Comparison of ENCODE assay signal across 7 mouse cellular contexts in the genomic region with DNA sequence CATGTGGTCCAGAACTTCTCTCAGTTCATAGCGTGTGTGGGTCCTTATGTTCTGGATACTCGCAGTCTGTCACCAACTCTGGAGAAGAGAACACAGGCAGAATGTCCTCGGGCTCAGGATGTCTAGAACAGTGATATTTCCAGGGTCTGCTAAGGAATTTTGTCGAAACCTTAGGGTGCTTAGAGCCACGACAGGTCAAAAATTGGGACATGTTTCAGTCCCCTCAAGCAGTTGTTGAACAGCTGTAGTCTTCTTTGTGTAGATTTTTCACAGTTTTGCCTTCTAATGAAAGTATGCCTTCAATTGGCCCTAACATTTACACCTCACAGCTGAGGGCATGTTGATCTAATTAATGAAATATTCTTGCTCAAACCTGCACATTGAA. TPM values are rescaled to one million over a fixed set of nuclear protein-coding genes. Genes with fewer than 3 reads are reported as not detected.
DNase-seq lines count a peak whose midpoint lies in the region; ATAC-seq and TF ChIP-seq lines count a peak whose summit lies in the region.

No protein-coding gene starts in this region.

- WGBS in lung, embryonic 15.5 days = 4% methylated on average over 5 of the region's 5 CpGs
- WGBS in embryonic facial prominence, embryonic 15.5 days = 6% methylated on average over 5 of the region's 5 CpGs
- 5% methylated on average over 5 of the region's 5 CpGs for WGBS in intestine, postnatal 0 days
- 7% methylated on average over 5 of the region's 5 CpGs for WGBS in neural tube, embryonic 15.5 days

- peak overlapping the region; percentile 70 for H3K9ac ChIP-seq in lung, embryonic 15.5 days
- H3K9ac ChIP-seq in embryonic facial prominence, embryonic 15.5 days = peak overlapping the region; percentile 74
- H3K9ac ChIP-seq in intestine, postnatal 0 days (ENCODE audit: low read depth, low read length) = peak overlapping the region; percentile 85
- H3K9ac ChIP-seq in neural tube, embryonic 15.5 days (replicated peaks) = peak overlapping the region; percentile 77

- H3K4me1 ChIP-seq in lung, embryonic 15.5 days = peaks cover 19% of the 10 kb centered on the region
- H3K4me1 ChIP-seq in embryonic facial prominence, embryonic 15.5 days = peaks cover 18% of the 10 kb centered on the region
- H3K4me1 ChIP-seq in intestine, postnatal 0 days (replicated peaks; ENCODE audit: control insufficient read depth, insufficient read depth, low read length) = no peaks in the 10 kb centered on the region
- H3K4me1 ChIP-seq in neural tube, embryonic 15.5 days = peaks cover 24% of the 10 kb centered on the region

- peak overlapping the region; percentile 65 for H3K4me2 ChIP-seq in lung, embryonic 15.5 days
- H3K4me2 ChIP-seq in embryonic facial prominence, embryonic 15.5 days (replicated peaks) = peak overlapping the region; percentile 59
- H3K4me2 ChIP-seq in intestine, postnatal 0 days (replicated peaks; ENCODE audit: low read depth) = peak overlapping the region; percentile 74
- peak overlapping the region; percentile 82 for H3K4me2 ChIP-seq in neural tube, embryonic 15.5 days

- H3K36me3 ChIP-seq in lung, embryonic 15.5 days = no peaks in the 10 kb centered on the region
- H3K36me3 ChIP-seq in embryonic facial prominence, embryonic 15.5 days = no peaks in the 10 kb centered on the region
- H3K36me3 ChIP-seq in intestine, postnatal 0 days (ENCODE audit: control insufficient read depth, insufficient read depth) = no peaks in the 10 kb centered on the region
- no peaks in the 10 kb centered on the region for H3K36me3 ChIP-seq in neural tube, embryonic 15.5 days

- no peak for TF ChIP-seq CTCF in intestine, postnatal 0 days (IDR thresholded peaks at IDR 0.05; ENCODE audit: low read depth)

- DNase-seq in lung, postnatal 10 days = no peak
- no peak for DNase-seq in layer of hippocampus, postnatal 14 days (ENCODE audit: low spot score in 2 of 2)
- DNase-seq in frontal cortex, postnatal 25 days (ENCODE audit: low spot score in 2 of 2) = no peak

- H3K4me3 ChIP-seq in lung, embryonic 15.5 days = peak overlapping the region; percentile 63
- peak overlapping the region; percentile 64 for H3K4me3 ChIP-seq in embryonic facial prominence, embryonic 15.5 days (replicated peaks)
- H3K4me3 ChIP-seq in intestine, postnatal 0 days (ENCODE audit: low read depth, low read length) = peak overlapping the region; percentile 85
- H3K4me3 ChIP-seq in neural tube, embryonic 15.5 days (replicated peaks) = peak overlapping the region; percentile 83

- no peak for ATAC-seq in lung, embryonic 15.5 days (ENCODE audit: borderline replicate concordance, extremely low read depth, low FRiP score, low TSS enrichment)
- no peak for ATAC-seq in embryonic facial prominence, embryonic 15.5 days (ENCODE audit: insufficient number of reproducible peaks, low FRiP score, low TSS enrichment, low read depth)
- no peak for ATAC-seq in intestine, postnatal 0 days
- ATAC-seq in neural tube, embryonic 15.5 days (ENCODE audit: low FRiP score) = peak; percentile 12; the same call in 1 of the 2 replicates

- no peaks in the 10 kb centered on the region for H3K9me3 ChIP-seq in lung, embryonic 15.5 days
- H3K9me3 ChIP-seq in embryonic facial prominence, embryonic 15.5 days (replicated peaks) = no peaks in the 10 kb centered on the region
- H3K9me3 ChIP-seq in intestine, postnatal 0 days (ENCODE audit: control insufficient read depth) = no peaks in the 10 kb centered on the region
- H3K9me3 ChIP-seq in neural tube, embryonic 15.5 days (replicated peaks) = no peaks in the 10 kb centered on the region

- no peak overlapping the region for H3K27ac ChIP-seq in lung, embryonic 15.5 days
- H3K27ac ChIP-seq in embryonic facial prominence, embryonic 15.5 days (replicated peaks) = peak overlapping the region; percentile 83; the same call in 1 of the 2 replicates
- H3K27ac ChIP-seq in intestine, postnatal 0 days (ENCODE audit: low read depth, low read length) = no peak overlapping the region
- peak overlapping the region; percentile 91 for H3K27ac ChIP-seq in neural tube, embryonic 15.5 days (replicated peaks)

- H3K27me3 ChIP-seq in lung, embryonic 15.5 days = no peaks in the 10 kb centered on the region; the same call in 1 of the 2 replicates
- no peaks in the 10 kb centered on the region for H3K27me3 ChIP-seq in embryonic facial prominence, embryonic 15.5 days
- no peaks in the 10 kb centered on the region for H3K27me3 ChIP-seq in intestine, postnatal 0 days (replicated peaks; ENCODE audit: control insufficient read depth, insufficient read depth, low read length)
- peaks cover 8% of the 10 kb centered on the region; the same call in 1 of the 2 replicates for H3K27me3 ChIP-seq in neural tube, embryonic 15.5 days (replicated peaks)

RNA-seq across cellular contexts. Expression of gene Cops4, which starts 0.9 kb away (rescaled TPM):
- 187 and 190 TPM in 2 replicates for polyA plus RNA-seq in lung, embryonic 15.5 days (2015; fragmentation: Nextera tagmentation; extraction: Ambion mirVana)
- 180 TPM in 2 replicates for polyA plus RNA-seq in embryonic facial prominence, embryonic 15.5 days (2015; fragmentation: Nextera tagmentation; extraction: Ambion mirVana)
- polyA plus RNA-seq in intestine, postnatal 0 days (2015; fragmentation: Nextera tagmentation; extraction: Ambion mirVana) = 76.9 and 77.6 TPM in 2 replicates
- 177 and 183 TPM in 2 replicates for polyA plus RNA-seq in neural tube, embryonic 15.5 days (2015; fragmentation: Nextera tagmentation; extraction: Ambion mirVana)
- total RNA-seq in layer of hippocampus, postnatal 14 days (2021) = 10 to 100 TPM; 75.5 to 77.9 TPM

RNA-seq across cellular contexts. Expression of gene Lin54, which starts 18.6 kb away (rescaled TPM):
- polyA plus RNA-seq in lung, embryonic 15.5 days (2015; fragmentation: Nextera tagmentation; extraction: Ambion mirVana) = 12.5 and 14.3 TPM in 2 replicates
- polyA plus RNA-seq in embryonic facial prominence, embryonic 15.5 days (2015; fragmentation: Nextera tagmentation; extraction: Ambion mirVana) = 9.2 and 10.5 TPM in 2 replicates
- polyA plus RNA-seq in intestine, postnatal 0 days (2015; fragmentation: Nextera tagmentation; extraction: Ambion mirVana) = 7.0 and 7.9 TPM in 2 replicates
- 6.0 and 7.5 TPM in 2 replicates for polyA plus RNA-seq in neural tube, embryonic 15.5 days (2015; fragmentation: Nextera tagmentation; extraction: Ambion mirVana)
- total RNA-seq in layer of hippocampus, postnatal 14 days (2021) = 10 to 100 TPM; 14.0 to 17.9 TPM

RNA-seq across cellular contexts. Expression of gene Plac8, which starts 53.0 kb away (rescaled TPM):
- 12.7 and 20.7 TPM in 2 replicates for polyA plus RNA-seq in lung, embryonic 15.5 days (2015; fragmentation: Nextera tagmentation; extraction: Ambion mirVana)
- polyA plus RNA-seq in embryonic facial prominence, embryonic 15.5 days (2015; fragmentation: Nextera tagmentation; extraction: Ambion mirVana) = 7.9 and 9.8 TPM in 2 replicates
- 1,517 and 1,527 TPM in 2 replicates for polyA plus RNA-seq in intestine, postnatal 0 days (2015; fragmentation: Nextera tagmentation; extraction: Ambion mirVana)
- polyA plus RNA-seq in neural tube, embryonic 15.5 days (2015; fragmentation: Nextera tagmentation; extraction: Ambion mirVana) = 0.78 and 73.0 TPM in 2 replicates
- not detected for total RNA-seq in layer of hippocampus, postnatal 14 days (2021)

Comparison
In these comparisons a context has a peak if more than half of its experiments do, and no peak if none do; other contexts are left out.
1. H3K27ac ChIP-seq: peak in embryonic facial prominence, embryonic 15.5 days (single experiment) and neural tube, embryonic 15.5 days (single experiment); none in lung, embryonic 15.5 days (single experiment) and intestine, postnatal 0 days (single experiment).
2. RNA of gene Plac8, which starts 53.0 kb away (polyA plus RNA-seq): 1,517 to 1,527 TPM in intestine, postnatal 0 days; 12.7 to 20.7 TPM in lung, embryonic 15.5 days, 7.9 to 9.8 TPM in embryonic facial prominence, embryonic 15.5 days and 0.78 to 73.0 TPM in neural tube, embryonic 15.5 days; every median in the first group is over 10 times any median in the second.
3. Peak in every context shown above with its lines, with median percentiles within 50 percentile points of each other: H3K4me2 ChIP-seq, H3K4me3 ChIP-seq and H3K9ac ChIP-seq.